Mouse (Mus musculus): ENCODE data around the gene 5530401A14Rik.

DNA sequence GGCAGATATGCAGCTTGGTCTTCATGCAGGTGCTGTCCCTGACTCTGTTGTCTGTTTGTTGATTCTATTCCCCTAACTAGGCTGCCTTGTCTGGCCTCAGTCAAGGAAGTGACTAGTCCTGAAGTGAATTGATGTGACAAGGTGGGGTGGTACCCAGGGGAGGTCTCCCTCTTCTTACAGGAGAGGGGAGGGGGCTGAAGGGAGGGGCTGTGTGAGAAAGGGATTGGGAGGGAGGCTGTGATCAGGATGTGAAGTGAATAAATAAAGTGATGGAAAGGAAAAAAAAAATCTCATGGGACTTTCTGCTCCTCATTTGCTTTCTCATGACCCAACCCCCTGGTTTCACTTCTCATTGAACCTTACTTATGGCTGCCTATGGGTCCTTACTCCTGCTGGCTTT lies 41.8 kb downstream of the 5530401A14Rik start:
- TF ChIP-seq CTCF (IDR thresholded peaks at IDR 0.05; ENCODE audit: low read depth) (no peak), EP300 (IDR thresholded peaks at IDR 0.05; ENCODE audit: low read depth) (no peak)
